Mouse (Mus musculus) inflammation-experienced regulatory T-cells, adult 6 months (primary cell): ENCODE data around the gene Tmem106b. TPM values are rescaled to one million over a fixed set of nuclear protein-coding genes. Genes with fewer than 3 reads are reported as not detected.

Experiments used
- ATAC-seq: one replicate; pipeline ENCODE4 v1.8.0; 2017
- polyA plus RNA-seq, 3 experiments: library from polyadenylated mRNA; unstranded; fragments of 100-300 nt; shearing (Covaris generic); gene quantifications; one replicate each; pipeline ENCODE4 v1.2.1; 2017

Tmem106b gene
- polyA plus RNA-seq: 10 to 100 TPM; 31.6 to 38.1 (median 37.0) TPM

DNA sequence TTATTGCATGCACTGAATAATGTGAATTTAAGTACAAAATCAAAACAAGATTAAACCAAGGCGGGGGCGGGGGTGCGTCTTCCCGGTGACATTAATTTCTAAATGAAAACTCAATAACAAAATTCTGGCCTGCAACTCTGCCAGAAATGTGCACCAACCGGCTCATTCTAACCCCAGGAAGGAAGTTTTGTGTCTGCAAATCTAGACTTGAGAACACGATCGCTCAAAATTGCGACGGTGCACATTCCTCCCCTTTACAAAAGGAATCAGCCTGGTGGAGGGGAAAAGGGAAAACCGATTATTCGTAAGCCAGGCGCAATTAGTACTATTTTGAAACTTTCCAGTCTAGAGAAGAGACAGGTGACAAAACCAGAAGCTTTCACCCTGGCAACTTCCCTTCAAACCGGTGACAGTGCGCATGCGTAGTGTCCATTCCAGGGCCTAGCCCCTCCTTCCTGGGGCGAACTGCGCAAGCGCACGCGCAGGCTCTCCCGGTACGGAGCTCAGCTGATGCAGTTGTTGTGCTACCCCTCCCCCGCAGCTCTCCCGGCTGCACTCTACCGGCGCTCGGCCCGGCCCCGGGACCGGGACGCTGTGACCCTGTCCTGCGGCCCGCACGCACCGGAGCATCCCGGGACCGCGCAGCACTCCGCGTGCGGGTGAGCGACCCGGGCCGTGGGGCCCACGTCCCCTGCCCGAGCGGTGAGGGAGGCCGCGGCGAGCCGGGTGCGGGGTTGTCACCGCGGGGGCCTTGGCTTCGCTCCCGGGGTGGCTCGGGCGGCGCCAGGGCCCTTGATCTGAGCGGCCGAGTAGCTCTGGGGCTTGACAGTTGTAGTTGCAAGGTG is at the start of gene Tmem106b:
Gene Tmem106b (plus strand): TSS at position 458 of the 845 bp plus-strand sequence.
- ATAC-seq: peak; percentile 86

GRCm38 (mm10) chr6:13021245-13022100 is 48.1 kb upstream of the Tmem106b start:
- peak; percentile 35 for ATAC-seq

DNA sequence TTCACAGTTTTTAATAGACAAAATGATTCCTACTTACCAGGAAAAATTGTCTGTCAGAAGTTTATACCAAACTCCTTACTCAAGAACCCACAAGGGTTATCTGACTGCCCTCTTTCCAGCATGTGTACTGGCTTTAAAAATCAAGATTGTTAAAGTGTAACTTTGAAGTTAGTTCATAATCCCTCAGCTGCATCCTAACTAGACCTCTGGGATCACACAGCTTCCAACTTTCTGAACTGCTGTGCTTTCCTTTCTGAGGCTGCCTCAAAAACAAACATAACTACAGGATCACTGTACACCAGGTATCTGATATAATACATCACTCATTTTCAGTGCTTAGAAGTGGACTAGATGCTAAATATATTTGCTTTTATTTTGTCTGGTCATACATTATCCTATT is 39.0 kb upstream of the Tmem106b start:
- no peak for ATAC-seq

- no peak for ATAC-seq
Measured at GRCm38 (mm10) chr6:13030961-13031360, 38.6 kb upstream of the Tmem106b start.

DNA sequence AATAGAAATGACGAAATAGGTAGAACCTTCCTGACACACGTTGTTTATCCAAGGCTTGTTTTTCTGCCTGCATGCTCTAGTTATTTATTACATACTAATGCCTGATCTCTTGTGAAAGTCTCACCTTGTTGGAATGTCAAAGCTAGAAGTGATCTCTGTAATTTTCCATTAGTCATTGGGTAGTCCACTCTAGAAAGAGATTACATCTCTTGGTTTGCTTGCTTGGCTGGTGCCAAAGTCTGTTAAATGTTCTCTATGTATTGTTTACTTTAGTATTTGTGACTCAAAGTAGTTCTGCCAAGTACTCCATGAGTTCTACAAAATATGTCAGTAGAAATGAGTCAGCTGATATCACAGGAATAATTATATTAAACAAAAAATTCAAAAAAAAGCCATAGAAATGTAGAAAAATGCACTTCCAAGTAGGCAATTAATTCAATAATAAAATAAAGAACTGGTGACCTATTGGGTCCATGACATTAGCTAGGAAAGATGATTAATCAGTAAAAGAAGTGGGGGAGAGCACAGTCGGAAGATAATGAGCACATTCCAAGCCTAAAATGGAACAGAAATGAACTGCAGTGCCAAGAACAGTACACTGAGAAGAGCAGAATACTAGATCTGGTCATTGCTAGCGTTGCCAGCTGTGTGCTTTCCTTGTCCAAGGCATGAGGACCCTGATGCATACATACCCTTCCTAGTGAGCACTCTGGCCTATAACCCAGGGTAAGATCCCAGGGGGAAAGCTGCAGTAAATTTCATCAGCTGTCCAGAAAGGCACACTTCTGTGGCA is 17.0 kb upstream of the Tmem106b start:
- ATAC-seq: no peak

- ATAC-seq: peak; percentile 78
Measured at GRCm38 (mm10) chr6:13061276-13062039, 8.1 kb upstream of the Tmem106b start.

DNA sequence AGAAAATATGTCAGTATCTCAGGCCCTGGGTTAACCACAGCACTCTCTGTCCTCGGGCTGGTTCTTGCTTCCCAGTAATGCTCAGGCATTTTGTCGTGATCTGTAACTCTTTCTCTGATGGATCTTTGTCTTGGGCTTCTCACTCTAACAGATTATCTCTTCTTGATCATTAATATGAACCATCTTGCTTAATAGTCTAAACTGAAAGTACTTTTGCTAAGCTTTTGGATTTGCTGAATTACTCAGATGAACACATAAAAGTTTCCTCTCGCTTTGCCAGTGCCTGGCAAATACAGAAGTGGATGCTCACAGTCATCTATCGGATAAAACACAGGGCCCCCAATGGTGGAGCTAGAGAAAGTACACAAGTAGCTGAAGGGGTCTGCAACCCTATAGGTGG is 7.5 kb upstream of the Tmem106b start:
- ATAC-seq: peak; percentile 63

GRCm38 (mm10) chr6:13062691-13063255 is 6.8 kb upstream of the Tmem106b start:
- no peak for ATAC-seq

- ATAC-seq: peak; percentile 31
Measured at GRCm38 (mm10) chr6:13070147-13070425, 527 bp downstream of the Tmem106b start.

GRCm38 (mm10) chr6:13070485-13070884 is 926 bp downstream of the Tmem106b start:
- ATAC-seq: peak; percentile 5

GRCm38 (mm10) chr6:13073036-13073435 is 3.5 kb downstream of the Tmem106b start:
- no peak for ATAC-seq

DNA sequence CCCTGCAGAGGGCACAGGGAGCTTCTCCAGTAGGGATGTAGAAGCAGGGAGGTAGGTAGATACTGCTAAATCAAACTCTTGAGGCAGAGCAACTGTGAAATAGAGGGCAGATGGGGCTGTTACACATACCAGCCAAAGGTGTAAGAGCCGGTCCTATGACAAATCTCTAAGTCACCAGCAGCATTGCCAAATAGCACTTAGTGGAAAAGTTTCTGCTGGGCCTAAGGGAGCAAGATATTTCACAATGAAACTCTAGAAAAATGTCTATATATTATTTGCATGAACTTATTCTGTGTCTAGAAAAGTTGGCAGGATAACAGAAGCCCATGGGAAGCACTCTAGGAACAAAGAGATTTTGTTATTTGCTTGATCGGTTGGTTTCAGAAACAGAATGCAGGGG is 4.3 kb downstream of the Tmem106b start:
- ATAC-seq: no peak

DNA sequence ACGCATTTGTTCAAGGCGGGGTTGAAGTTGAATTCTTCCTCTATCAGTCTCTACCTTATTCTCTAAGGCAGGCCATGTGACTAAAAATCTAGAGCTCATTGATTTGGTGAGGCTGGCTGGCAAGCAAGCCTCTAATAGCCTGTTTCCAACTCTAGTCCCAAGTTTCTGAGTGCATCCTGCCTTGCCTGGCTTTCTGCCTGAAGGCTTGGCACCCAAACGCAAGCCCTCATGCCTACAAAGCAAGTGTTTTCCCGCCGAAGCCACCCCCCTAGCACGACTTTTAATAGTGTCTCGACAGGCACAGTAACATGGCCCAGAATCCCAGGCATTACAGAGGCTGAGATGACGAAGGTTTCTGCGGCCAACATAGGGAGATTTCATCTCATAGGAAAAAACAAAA is 13.3 kb downstream of the Tmem106b start:
- ATAC-seq: no peak

- no peak for ATAC-seq
Measured at GRCm38 (mm10) chr6:13096656-13097435, 27.3 kb downstream of the Tmem106b start.

DNA sequence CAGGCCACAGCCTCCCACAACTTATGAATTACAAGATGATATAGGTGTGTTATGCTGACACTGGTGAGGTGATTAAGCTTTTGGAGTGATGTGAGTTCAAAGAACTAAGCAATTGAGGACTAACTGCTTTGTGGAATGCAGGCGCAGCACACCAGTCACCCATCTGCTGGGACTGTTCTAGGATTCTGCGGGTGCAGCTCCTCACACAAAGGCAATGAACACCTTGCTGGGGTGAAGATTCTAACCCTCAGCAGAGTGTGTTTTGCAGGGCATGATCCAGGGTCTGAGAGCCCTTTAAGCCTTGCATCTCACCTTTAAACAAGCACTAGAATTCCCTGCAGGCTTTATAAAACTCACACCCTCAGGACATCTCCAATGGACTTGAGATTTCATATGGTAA is 30.6 kb downstream of the Tmem106b start:
- no peak for ATAC-seq

GRCm38 (mm10) chr6:13108662-13109061 is 39.1 kb downstream of the Tmem106b start:
- no peak for ATAC-seq

DNA sequence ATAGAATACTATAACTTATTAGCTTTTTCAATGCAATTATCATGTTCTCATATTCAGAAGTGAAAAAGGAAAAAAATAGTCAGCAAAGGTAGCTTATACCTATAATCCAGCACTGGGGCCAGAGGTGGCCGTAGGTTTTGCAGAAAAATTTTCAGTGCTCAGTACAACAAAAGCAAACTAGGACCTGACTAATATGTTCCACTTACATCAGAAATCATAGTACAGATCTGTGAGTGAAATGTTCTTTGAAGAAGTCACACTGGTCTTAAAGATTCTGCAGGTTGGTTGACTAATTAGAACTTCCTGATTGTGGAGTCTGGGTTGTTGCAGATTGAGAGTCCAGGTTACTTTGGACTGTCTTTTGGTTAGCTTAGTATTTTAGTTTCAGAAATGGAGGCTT is 67.7 kb downstream of the Tmem106b start:
- peak; percentile 67 for ATAC-seq
